In the genomic region with DNA sequence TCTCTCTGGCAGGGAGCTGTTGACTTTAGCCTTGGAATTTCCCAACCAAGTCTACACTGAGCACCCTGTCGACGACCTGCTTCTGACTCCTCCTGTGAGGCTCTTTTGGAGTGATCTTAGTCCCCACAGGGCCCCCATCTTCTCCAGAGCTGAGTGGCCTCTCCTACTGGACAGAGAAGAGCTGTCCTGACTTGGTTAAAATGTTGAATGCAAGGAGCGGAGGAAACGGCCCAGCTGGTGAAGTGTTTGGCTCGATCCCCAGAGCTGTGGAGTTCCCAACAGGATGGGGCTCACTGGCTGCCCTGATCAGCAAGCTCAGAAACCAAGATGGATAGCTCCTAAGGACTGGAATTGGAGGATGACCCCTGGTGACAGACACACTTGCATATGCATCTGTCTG, we compare ENCODE assay signal across 11 mouse cellular contexts. TPM values are rescaled to one million over a fixed set of nuclear protein-coding genes. Genes with fewer than 3 reads are reported as not detected.
A peak's percentile ranks its signal among the peaks of the same experiment; 100 is the strongest.
DNase-seq lines count a peak whose midpoint lies in the region; ATAC-seq lines count a peak whose summit lies in the region.
"Had no signal": no experiment of that assay in that cellular context is flagged by ENCODE, and none has a peak within 500 bp of the region (broad histone marks: within the 10 kb centered on the region; RNA-seq: fewer than 3 reads in every experiment).

No protein-coding gene starts in this region.

- H3K4me2 ChIP-seq in midbrain, embryonic 12.5 days (replicated peaks): no peak overlapping the region
- H3K4me2 ChIP-seq in midbrain, embryonic 14.5 days (ENCODE audit: low read length): no peak overlapping the region
- no peak overlapping the region for H3K4me2 ChIP-seq in intestine, embryonic 16.5 days (ENCODE audit: low read depth, low read length)
- no peak overlapping the region for H3K4me2 ChIP-seq in stomach, embryonic 14.5 days (replicated peaks; ENCODE audit: low read depth, low read length)

- WGBS in midbrain, embryonic 12.5 days: 74% methylated on average over 5 of the region's 5 CpGs
- whole genome bisulfite sequencing in midbrain, embryonic 14.5 days: 74% methylated on average over 5 of the region's 5 CpGs
- WGBS in intestine, embryonic 16.5 days: 37% methylated on average over 5 of the region's 5 CpGs
- WGBS in stomach, embryonic 14.5 days: 25% methylated on average over 5 of the region's 5 CpGs

- no peaks in the 10 kb centered on the region for H3K27me3 ChIP-seq in midbrain, embryonic 12.5 days
- H3K27me3 ChIP-seq in midbrain, embryonic 14.5 days (ENCODE audit: control insufficient read depth, insufficient read depth, low read length): no peaks in the 10 kb centered on the region
- H3K27me3 ChIP-seq in intestine, embryonic 16.5 days (replicated peaks; ENCODE audit: control insufficient read depth, insufficient read depth, low read length): no peaks in the 10 kb centered on the region
- H3K27me3 ChIP-seq in stomach, embryonic 14.5 days (ENCODE audit: control insufficient read depth, insufficient read depth, low read length): no peaks in the 10 kb centered on the region

- intact Hi-C loops in heart, postnatal 36 days (cut with DNase I): no loop called here

- peaks cover 20% of the 10 kb centered on the region for H3K36me3 ChIP-seq in midbrain, embryonic 12.5 days
- peaks cover 28% of the 10 kb centered on the region for H3K36me3 ChIP-seq in midbrain, embryonic 14.5 days (ENCODE audit: control insufficient read depth, insufficient read depth, low read length)
- 0 out of 2 replicates have a peak, but pooled peaks cover 9% of the 10 kb centered on the region for H3K36me3 ChIP-seq in intestine, embryonic 16.5 days (ENCODE audit: control insufficient read depth, insufficient read depth, low read length)
- H3K36me3 ChIP-seq in stomach, embryonic 14.5 days (ENCODE audit: control insufficient read depth, insufficient read depth, low read length): peaks cover 18% of the 10 kb centered on the region

- H3K9me3 ChIP-seq in midbrain, embryonic 12.5 days: no peaks in the 10 kb centered on the region
- no peaks in the 10 kb centered on the region for H3K9me3 ChIP-seq in midbrain, embryonic 14.5 days (ENCODE audit: control insufficient read depth, low read length)
- no peaks in the 10 kb centered on the region for H3K9me3 ChIP-seq in intestine, embryonic 16.5 days (ENCODE audit: control insufficient read depth, low read length)
- no peaks in the 10 kb centered on the region for H3K9me3 ChIP-seq in stomach, embryonic 14.5 days (ENCODE audit: control insufficient read depth, low read depth, low read length)

- no peak overlapping the region for H3K4me3 ChIP-seq in midbrain, embryonic 12.5 days
- H3K4me3 ChIP-seq in midbrain, embryonic 14.5 days (replicated peaks; ENCODE audit: low read depth, low read length): no peak overlapping the region
- H3K4me3 ChIP-seq in intestine, embryonic 16.5 days (ENCODE audit: low read length): no peak overlapping the region
- H3K4me3 ChIP-seq in stomach, embryonic 14.5 days (ENCODE audit: low read depth, low read length): no peak overlapping the region
- H3K4me3 ChIP-seq: erythroblast, embryonic 14.5 days; heart, adult 2 months had no signal

- DNase-seq in heart, adult 18-20 months: peak; percentile 45 to 49
- no peak for DNase-seq in heart, postnatal 36 days
- no peak for DNase-seq in midbrain, embryonic 14.5 days
- DNase-seq in layer of hippocampus, postnatal 25 days (ENCODE audit: extremely low spot score in 1 of 2, low spot score in 1 of 2): no peak
- no peak for DNase-seq in spleen, postnatal 14 days (ENCODE audit: low spot score in 2 of 2)

- no peak overlapping the region for H3K9ac ChIP-seq in midbrain, embryonic 12.5 days (replicated peaks)
- no peak overlapping the region for H3K9ac ChIP-seq in midbrain, embryonic 14.5 days (replicated peaks; ENCODE audit: low read length)
- H3K9ac ChIP-seq in intestine, embryonic 16.5 days (ENCODE audit: low read depth, low read length): no peak overlapping the region
- H3K9ac ChIP-seq in stomach, embryonic 14.5 days (replicated peaks; ENCODE audit: low read depth, low read length): no peak overlapping the region
- H3K9ac ChIP-seq: liver, embryonic 14.5 days had no signal

- peaks cover 17% of the 10 kb centered on the region for H3K4me1 ChIP-seq in midbrain, embryonic 12.5 days
- H3K4me1 ChIP-seq in midbrain, embryonic 14.5 days (ENCODE audit: control insufficient read depth, insufficient read depth, low read length): peaks cover 11% of the 10 kb centered on the region; the same call in 1 of the 2 replicates
- H3K4me1 ChIP-seq in intestine, embryonic 16.5 days (ENCODE audit: control insufficient read depth, insufficient read depth, low read length): peaks cover 7% of the 10 kb centered on the region
- H3K4me1 ChIP-seq in stomach, embryonic 14.5 days (ENCODE audit: control insufficient read depth, insufficient read depth, low read length): peaks cover 12% of the 10 kb centered on the region; the same call in 1 of the 2 replicates

- ATAC-seq in midbrain, embryonic 12.5 days (ENCODE audit: low FRiP score, low read depth): no peak
- ATAC-seq in midbrain, embryonic 14.5 days (ENCODE audit: low FRiP score, low TSS enrichment): no peak
- peak; percentile 66 for ATAC-seq in intestine, embryonic 16.5 days
- peak; percentile 54; the same call in 1 of the 2 replicates for ATAC-seq in stomach, embryonic 14.5 days (ENCODE audit: insufficient number of reproducible peaks, insufficient read depth, low FRiP score, low read depth)

- 0 out of 2 replicates have a peak overlapping the region, but pooled peaks have one; percentile 1 for H3K27ac ChIP-seq in midbrain, embryonic 12.5 days (replicated peaks)
- no peak overlapping the region for H3K27ac ChIP-seq in midbrain, embryonic 14.5 days (replicated peaks; ENCODE audit: low read depth, low read length)
- H3K27ac ChIP-seq in intestine, embryonic 16.5 days (ENCODE audit: low read length): peak overlapping the region; percentile 80
- H3K27ac ChIP-seq in stomach, embryonic 14.5 days (ENCODE audit: low read length): peak overlapping the region; percentile 80
- H3K27ac ChIP-seq: heart, adult 2 months; liver, embryonic 14.5 days had no signal

RNA-seq across cellular contexts. Expression of a gene that starts 16.4 kb away (rescaled TPM):
- 10 to 100 TPM; 18.2 to 21.6 TPM for total RNA-seq in heart, adult 18-20 months (2021)
- total RNA-seq in heart, postnatal 36 days (2021): 10 to 100 TPM; 26.5 to 37.6 TPM
- polyA plus RNA-seq in midbrain, embryonic 12.5 days (2016; fragmentation: Nextera tagmentation; extraction: Ambion mirVana): 707 and 742 TPM in 2 replicates
- polyA plus RNA-seq in midbrain, embryonic 14.5 days (2014; fragmentation: Nextera tagmentation; extraction: Ambion mirVana): 521 and 580 TPM in 2 replicates
- polyA plus RNA-seq in intestine, embryonic 16.5 days (2015; fragmentation: Nextera tagmentation; extraction: Ambion mirVana): 120 and 129 TPM in 2 replicates
- 232 and 251 TPM in 2 replicates for polyA plus RNA-seq in stomach, embryonic 14.5 days (2014; fragmentation: Nextera tagmentation; extraction: Ambion mirVana)
- total RNA-seq in layer of hippocampus, postnatal 25 days (2021): 100 to 1,000 TPM; 229 to 232 TPM

Comparison
In these comparisons a context has a peak if more than half of its experiments do, and no peak if none do; other contexts are left out.
1. DNase-seq: peak in heart, adult 18-20 months (2 of 2); none in heart, postnatal 36 days (0 of 2), midbrain, embryonic 14.5 days (single experiment), layer of hippocampus, postnatal 25 days (0 of 2) and spleen, postnatal 14 days (0 of 2).
2. ATAC-seq: peak in intestine, embryonic 16.5 days (single experiment) and stomach, embryonic 14.5 days (single experiment); none in midbrain, embryonic 12.5 days (single experiment) and midbrain, embryonic 14.5 days (single experiment).